Mouse (Mus musculus): Measurements from ENCODE around the gene Spata2. TPM values are rescaled to one million over a fixed set of nuclear protein-coding genes. Genes with fewer than 3 reads are reported as not detected.
A peak's percentile ranks its signal among the peaks of the same experiment; 100 is the strongest.

Spata2 gene
- polyA plus RNA-seq, 1 experiment from 2014 or later = 8.3 TPM

DNA sequence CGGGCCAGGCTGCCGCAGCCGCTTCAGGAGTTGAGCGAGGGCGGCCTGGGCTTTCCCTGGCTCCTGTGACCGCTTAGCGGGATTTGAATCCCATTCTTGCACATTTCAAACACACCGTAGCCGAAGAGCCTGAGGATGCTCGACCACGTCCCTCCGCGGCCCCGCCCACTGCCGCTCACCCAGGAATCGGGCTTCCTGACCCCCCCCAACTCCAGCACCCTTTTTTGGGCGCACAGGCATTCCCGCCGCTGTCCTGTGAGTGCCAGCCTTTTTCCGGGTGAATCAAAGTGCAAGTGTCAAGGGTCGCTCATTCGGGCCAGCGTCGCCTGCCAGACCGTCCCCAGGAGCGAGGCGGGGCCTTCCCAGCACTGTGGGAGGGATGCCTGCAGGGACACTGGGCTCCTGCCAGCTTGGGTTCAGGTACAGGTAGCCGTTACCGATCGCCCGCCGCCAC is 11.2 kb upstream of the Spata2 start:
- H3K4me2 ChIP-seq (ENCODE audit: low read depth, low read length) = peak overlapping the region; percentile 67
- WGBS (ENCODE audit: insufficient replicate concordance) = 2% methylated on average over 32 of the region's 32 CpGs
- peak overlapping the region; percentile 88 for H3K27ac ChIP-seq (ENCODE audit: low read length)
- H3K27me3 ChIP-seq (ENCODE audit: control insufficient read depth, insufficient read depth, low read depth, low read length) = no peaks in the 10 kb centered on the region
- no peaks in the 10 kb centered on the region for H3K9me3 ChIP-seq (replicated peaks; ENCODE audit: control insufficient read depth, low read length)
- peaks cover 29% of the 10 kb centered on the region for H3K4me1 ChIP-seq (ENCODE audit: control insufficient read depth, low read depth, low read length)
- H3K36me3 ChIP-seq (ENCODE audit: control insufficient read depth, insufficient read depth) = peaks cover 8% of the 10 kb centered on the region
- H3K4me3 ChIP-seq (ENCODE audit: low read depth, low read length) = peak overlapping the region; percentile 94
- ATAC-seq (ENCODE audit: low read depth) = peak; percentile 60
- peak overlapping the region; percentile 95 for H3K9ac ChIP-seq (ENCODE audit: low read depth, low read length)

- Histone ChIP-seq H3K27ac (ENCODE audit: low read length) (peak overlapping the region; percentile 88), H3K36me3 (ENCODE audit: control insufficient read depth, insufficient read depth) (peaks cover 4% of the 10 kb centered on the region; the same call in 1 of the 2 replicates), H3K4me2 (ENCODE audit: low read depth, low read length) (peak overlapping the region; percentile 67), H3K4me1 (ENCODE audit: control insufficient read depth, low read depth, low read length) (peaks cover 29% of the 10 kb centered on the region), H3K27me3 (ENCODE audit: control insufficient read depth, insufficient read depth, low read depth, low read length) (no peaks in the 10 kb centered on the region), H3K4me3 (ENCODE audit: low read depth, low read length) (peak overlapping the region; percentile 94), H3K9ac (ENCODE audit: low read depth, low read length) (peak overlapping the region; percentile 95), H3K9me3 (replicated peaks; ENCODE audit: control insufficient read depth, low read length) (no peaks in the 10 kb centered on the region)
- peak; percentile 81 for ATAC-seq (ENCODE audit: low read depth)
- under 1% methylated on average over 75 of the region's 85 CpGs for WGBS (ENCODE audit: insufficient replicate concordance)
These were observed 10.7 kb upstream of the Spata2 start for GRCm38 (mm10) chr2:167503253-167503895.

GRCm38 (mm10) chr2:167502554-167503252 is 10.0 kb upstream of the Spata2 start:
- H3K27ac ChIP-seq (ENCODE audit: low read length) = peak overlapping the region; percentile 88
- H3K27me3 ChIP-seq (ENCODE audit: control insufficient read depth, insufficient read depth, low read depth, low read length) = no peaks in the 10 kb centered on the region
- H3K9ac ChIP-seq (ENCODE audit: low read depth, low read length) = peak overlapping the region; percentile 95
- no peaks in the 10 kb centered on the region for H3K9me3 ChIP-seq (replicated peaks; ENCODE audit: control insufficient read depth, low read length)
- 30% methylated on average over 13 of the region's 13 CpGs for WGBS (ENCODE audit: insufficient replicate concordance)
- H3K4me3 ChIP-seq (ENCODE audit: low read depth, low read length) = peak overlapping the region; percentile 94
- peaks cover 29% of the 10 kb centered on the region for H3K4me1 ChIP-seq (ENCODE audit: control insufficient read depth, low read depth, low read length)
- H3K36me3 ChIP-seq (ENCODE audit: control insufficient read depth, insufficient read depth) = peaks cover 4% of the 10 kb centered on the region; the same call in 1 of the 2 replicates
- H3K4me2 ChIP-seq (ENCODE audit: low read depth, low read length) = peak overlapping the region; percentile 67
- ATAC-seq (ENCODE audit: low read depth) = peak; percentile 52

DNA sequence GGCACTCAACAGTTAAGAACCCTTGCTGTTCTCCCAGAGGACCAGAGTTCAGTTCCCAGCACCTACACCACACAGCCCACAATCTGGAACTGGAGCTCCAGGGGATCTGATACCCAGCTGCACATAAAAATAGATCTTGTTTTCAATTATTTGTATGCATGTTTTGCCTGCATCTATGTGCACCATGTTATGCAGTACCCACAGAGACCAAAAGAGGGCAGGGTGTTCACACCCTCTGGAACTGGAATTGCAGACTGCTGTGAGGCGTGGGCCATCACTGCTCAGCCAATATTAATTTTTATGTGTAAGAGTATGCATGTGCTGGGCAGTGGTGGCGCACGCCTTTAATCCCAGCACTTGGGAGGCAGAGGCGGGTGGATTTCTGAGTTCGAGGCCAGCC is 4.6 kb upstream of the Spata2 start:
- no peaks in the 10 kb centered on the region for H3K9me3 ChIP-seq (replicated peaks; ENCODE audit: control insufficient read depth, low read length)
- no peak overlapping the region for H3K4me3 ChIP-seq (ENCODE audit: low read depth, low read length)
- 60% methylated on average over 5 of the region's 5 CpGs for WGBS (ENCODE audit: insufficient replicate concordance)
- no peaks in the 10 kb centered on the region for H3K36me3 ChIP-seq (ENCODE audit: control insufficient read depth, insufficient read depth)
- no peak overlapping the region for H3K4me2 ChIP-seq (ENCODE audit: low read depth, low read length)
- ATAC-seq (ENCODE audit: low read depth) = no peak
- peaks cover 7% of the 10 kb centered on the region for H3K4me1 ChIP-seq (ENCODE audit: control insufficient read depth, low read depth, low read length)
- no peak overlapping the region for H3K9ac ChIP-seq (ENCODE audit: low read depth, low read length)
- H3K27me3 ChIP-seq (ENCODE audit: control insufficient read depth, insufficient read depth, low read depth, low read length) = no peaks in the 10 kb centered on the region
- H3K27ac ChIP-seq (ENCODE audit: low read length) = no peak overlapping the region

DNA sequence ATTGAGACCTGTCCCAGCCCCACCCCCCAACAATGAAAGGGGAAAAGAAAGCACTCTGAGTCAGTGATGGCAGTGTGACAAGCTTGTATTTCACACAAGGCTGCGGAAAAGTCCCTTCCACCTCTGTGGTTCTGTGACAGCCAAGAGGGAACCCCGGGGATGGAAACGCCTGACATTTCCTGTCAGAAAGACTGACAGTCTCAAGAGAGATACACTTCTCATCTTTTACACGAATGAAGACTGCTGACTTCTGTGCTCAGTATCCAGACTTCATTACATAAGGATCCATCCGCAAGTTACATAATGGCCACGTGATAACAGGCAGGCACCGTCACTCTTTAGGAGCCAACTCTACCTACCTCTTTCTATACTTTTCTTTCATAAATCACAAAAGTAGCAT is 3.8 kb upstream of the Spata2 start:
- Histone ChIP-seq H3K4me3 (ENCODE audit: low read depth, low read length) (no peak overlapping the region), H3K36me3 (ENCODE audit: control insufficient read depth, insufficient read depth) (no peaks in the 10 kb centered on the region)
- 54% methylated on average over 7 of the region's 7 CpGs for WGBS (ENCODE audit: insufficient replicate concordance)

DNA sequence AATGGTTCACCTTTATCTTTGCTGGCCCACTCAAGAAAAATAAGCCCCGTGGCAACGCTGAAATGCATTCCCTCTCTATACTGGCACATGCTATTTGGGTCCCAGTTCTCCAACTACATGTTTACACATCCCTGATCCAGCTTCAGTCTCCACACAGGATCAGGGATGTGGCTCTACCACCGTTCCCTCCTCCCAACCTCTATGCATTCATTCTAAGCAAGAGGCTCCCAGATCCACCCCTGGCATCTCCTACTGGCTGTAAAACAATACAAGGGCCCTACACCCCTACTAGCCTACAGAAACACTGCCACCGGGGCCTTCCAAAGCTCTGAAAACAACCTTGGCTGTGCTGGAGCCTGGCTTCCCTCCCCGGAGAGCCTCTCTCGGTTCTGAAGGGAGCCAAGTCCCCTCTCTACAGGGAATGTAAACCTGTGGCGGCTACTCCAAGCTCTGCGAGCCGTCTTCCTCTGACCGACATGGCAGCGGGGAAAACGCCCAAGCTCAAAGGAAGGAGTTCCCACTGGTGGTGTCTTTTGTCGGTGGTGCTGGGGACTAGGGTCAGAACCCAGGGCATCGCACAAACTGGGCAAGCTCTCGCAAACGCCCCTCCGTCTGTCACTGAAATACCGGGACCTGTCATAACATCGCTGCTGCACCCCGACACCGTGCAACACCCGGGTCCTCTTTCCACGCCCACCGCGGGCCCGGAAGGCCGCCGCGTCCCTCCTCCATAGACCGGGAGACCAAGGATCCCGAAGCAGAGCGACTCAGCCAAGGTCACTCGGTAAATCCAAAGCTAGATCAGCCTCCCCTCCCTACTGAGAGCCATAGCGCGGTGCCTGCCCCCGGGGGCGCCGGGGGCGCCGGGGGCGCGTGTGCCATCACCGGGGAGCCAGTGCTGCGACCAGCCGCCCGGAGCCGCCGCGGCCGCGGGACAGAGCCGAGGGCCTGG is 654 bp downstream of the Spata2 start, which contains the start of gene Rnf114:
TSS of gene Rnf114 (plus strand) at position 889 of the 952 bp plus-strand sequence.
- Histone ChIP-seq H3K4me2 (ENCODE audit: low read depth, low read length) (peak within 1 kb of the TSS; percentile 93), H3K9me3 (replicated peaks; ENCODE audit: control insufficient read depth, low read length) (no peaks in the 10 kb centered on the region), H3K4me1 (ENCODE audit: control insufficient read depth, low read depth, low read length) (peaks cover 23% of the 10 kb centered on the region), H3K9ac (ENCODE audit: low read depth, low read length) (peak within 1 kb of the TSS; percentile 95), H3K4me3 (ENCODE audit: low read depth, low read length) (peak within 1 kb of the TSS; percentile 96), H3K36me3 (ENCODE audit: control insufficient read depth, insufficient read depth) (no peaks in the 10 kb centered on the region), H3K27me3 (ENCODE audit: control insufficient read depth, insufficient read depth, low read depth, low read length) (no peaks in the 10 kb centered on the region), H3K27ac (ENCODE audit: low read length) (peak within 1 kb of the TSS; percentile 95)
- 3% methylated on average over 52 of the region's 52 CpGs for WGBS (ENCODE audit: insufficient replicate concordance)
- ATAC-seq (ENCODE audit: low read depth) = peak; percentile 68

More for the DNA sequence above, 3.8 kb upstream of the Spata2 start:
- Histone ChIP-seq H3K4me1 (ENCODE audit: control insufficient read depth, low read depth, low read length) (peaks cover 14% of the 10 kb centered on the region), H3K4me2 (ENCODE audit: low read depth, low read length) (no peak overlapping the region), H3K27ac (ENCODE audit: low read length) (no peak overlapping the region), H3K9me3 (replicated peaks; ENCODE audit: control insufficient read depth, low read length) (no peaks in the 10 kb centered on the region), H3K9ac (ENCODE audit: low read depth, low read length) (no peak overlapping the region), H3K27me3 (ENCODE audit: control insufficient read depth, insufficient read depth, low read depth, low read length) (no peaks in the 10 kb centered on the region)
- ATAC-seq (ENCODE audit: low read depth) = no peak

DNA sequence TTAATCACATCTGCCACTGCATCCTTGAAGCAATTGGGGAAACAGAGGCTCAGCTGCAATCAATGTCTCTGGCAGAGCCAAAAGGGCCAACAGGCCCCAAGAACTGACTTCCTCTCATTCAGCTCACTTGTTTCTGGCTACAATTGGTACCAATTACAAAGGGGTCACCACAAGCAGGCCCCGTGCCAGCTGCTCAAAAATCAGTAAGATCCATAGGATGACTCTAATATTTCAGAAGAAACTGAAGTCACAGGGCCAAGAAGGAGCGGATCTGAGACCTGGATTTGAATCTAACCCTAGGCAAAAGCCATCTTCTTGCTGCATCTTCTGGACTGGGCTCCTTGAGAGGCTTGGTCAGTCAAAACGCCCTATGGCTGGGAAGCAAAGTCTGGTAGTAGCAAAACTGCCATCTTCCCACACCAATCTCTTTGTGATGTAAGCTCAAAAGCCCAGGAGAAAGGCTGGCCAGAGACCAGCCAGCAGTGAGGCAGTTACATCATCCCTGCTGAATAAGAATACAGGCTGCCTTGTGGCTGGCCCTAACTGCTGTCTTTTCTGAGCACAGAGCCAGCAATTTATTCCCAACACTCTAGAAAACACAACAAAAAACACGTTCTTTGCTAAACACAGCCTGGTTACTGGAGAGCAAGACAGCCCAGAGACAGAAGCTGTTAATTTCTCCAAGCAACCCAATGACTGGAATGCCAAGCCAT is 1.7 kb downstream of the Spata2 start:
- H3K36me3 ChIP-seq (ENCODE audit: control insufficient read depth, insufficient read depth) = no peaks in the 10 kb centered on the region
- peak overlapping the region; percentile 96 for H3K4me3 ChIP-seq (ENCODE audit: low read depth, low read length)
- no peak overlapping the region for H3K27ac ChIP-seq (ENCODE audit: low read length)
- ATAC-seq (ENCODE audit: low read depth) = no peak
- H3K4me2 ChIP-seq (ENCODE audit: low read depth, low read length) = peak overlapping the region; percentile 93
- H3K9ac ChIP-seq (ENCODE audit: low read depth, low read length) = peak overlapping the region; percentile 95
- peaks cover 23% of the 10 kb centered on the region for H3K4me1 ChIP-seq (ENCODE audit: control insufficient read depth, low read depth, low read length)
- H3K9me3 ChIP-seq (replicated peaks; ENCODE audit: control insufficient read depth, low read length) = no peaks in the 10 kb centered on the region
- H3K27me3 ChIP-seq (ENCODE audit: control insufficient read depth, insufficient read depth, low read depth, low read length) = no peaks in the 10 kb centered on the region
- WGBS (ENCODE audit: insufficient replicate concordance) = 66% methylated on average over 4 of the region's 4 CpGs

- H3K9ac ChIP-seq (ENCODE audit: low read depth, low read length) = no peak overlapping the region
- no peak overlapping the region for H3K27ac ChIP-seq (ENCODE audit: low read length)
- H3K4me3 ChIP-seq (ENCODE audit: low read depth, low read length) = no peak overlapping the region
- peaks cover 15% of the 10 kb centered on the region for H3K4me1 ChIP-seq (ENCODE audit: control insufficient read depth, low read depth, low read length)
- H3K36me3 ChIP-seq (ENCODE audit: control insufficient read depth, insufficient read depth) = peaks cover 18% of the 10 kb centered on the region
- WGBS (ENCODE audit: insufficient replicate concordance) = 83% methylated on average over 6 of the region's 6 CpGs
- no peaks in the 10 kb centered on the region for H3K27me3 ChIP-seq (ENCODE audit: control insufficient read depth, insufficient read depth, low read depth, low read length)
- H3K4me2 ChIP-seq (ENCODE audit: low read depth, low read length) = no peak overlapping the region
- no peak for ATAC-seq (ENCODE audit: low read depth)
- H3K9me3 ChIP-seq (replicated peaks; ENCODE audit: control insufficient read depth, low read length) = no peaks in the 10 kb centered on the region
These were observed 4.7 kb downstream of the Spata2 start for GRCm38 (mm10) chr2:167487994-167488393.

All from liver, embryonic 16.5 days (tissue).